19 mouse cellular contexts compared by ENCODE assay signal in the genomic region with DNA sequence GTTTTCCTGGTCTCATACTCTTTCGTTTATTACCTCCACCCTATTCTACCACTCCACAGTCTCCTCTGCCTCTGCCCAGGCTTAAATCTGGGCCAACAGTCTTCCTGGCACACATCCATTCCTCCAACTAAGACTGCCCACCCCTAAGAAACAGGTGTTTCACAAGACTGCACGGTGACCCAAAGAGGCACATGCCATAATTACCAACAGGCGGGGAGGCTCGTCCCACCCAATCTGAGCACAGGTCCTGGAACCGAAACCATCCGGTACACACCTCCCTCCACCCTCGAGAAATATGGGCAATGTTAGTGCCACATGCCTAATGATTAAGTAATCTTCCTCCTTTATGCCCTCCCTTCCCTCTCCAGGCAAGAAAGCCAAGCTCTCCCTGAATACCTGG. TPM values are rescaled to one million over a fixed set of nuclear protein-coding genes. Genes with fewer than 3 reads are reported as not detected.
A peak's percentile ranks its signal among the peaks of the same experiment; 100 is the strongest.
DNase-seq lines count a peak whose midpoint lies in the region; ATAC-seq lines count a peak whose summit lies in the region.
"Had no signal": no experiment of that assay in that cellular context is flagged by ENCODE, and none has a peak within 500 bp of the region (broad histone marks: within the 10 kb centered on the region; RNA-seq: fewer than 3 reads in every experiment).

No protein-coding gene starts in this region.

- H3K4me2 ChIP-seq in lung, embryonic 16.5 days (ENCODE audit: low read depth, low read length): peak overlapping the region; percentile 22; the same call in 1 of the 2 replicates
- H3K4me2 ChIP-seq in forebrain, embryonic 12.5 days: no peak overlapping the region
- H3K4me2 ChIP-seq: heart, embryonic 15.5 days; hindbrain, embryonic 12.5 days; neural tube, embryonic 13.5 days had no signal

- 91% methylated on average over 7 of the region's 7 CpGs for WGBS in heart, embryonic 10.5 days
- 68% methylated on average over 7 of the region's 7 CpGs for whole genome bisulfite sequencing in lung, embryonic 16.5 days
- 90% methylated on average over 7 of the region's 7 CpGs for WGBS in forebrain, embryonic 12.5 days

- H3K4me3 ChIP-seq in heart, embryonic 10.5 days: no peak overlapping the region
- no peak overlapping the region for H3K4me3 ChIP-seq in lung, embryonic 16.5 days (ENCODE audit: low read length)
- no peak overlapping the region for H3K4me3 ChIP-seq in forebrain, embryonic 12.5 days (replicated peaks)
- H3K4me3 ChIP-seq: heart, embryonic 15.5 days; hindbrain, embryonic 12.5 days; neural tube, embryonic 13.5 days had no signal

- no peaks in the 10 kb centered on the region for H3K27me3 ChIP-seq in heart, embryonic 10.5 days (ENCODE audit: insufficient read depth, poor library complexity, severe bottlenecking)
- no peaks in the 10 kb centered on the region for H3K27me3 ChIP-seq in lung, embryonic 16.5 days (ENCODE audit: control insufficient read depth, insufficient read depth, low read depth, low read length)
- no peaks in the 10 kb centered on the region for H3K27me3 ChIP-seq in forebrain, embryonic 12.5 days
- H3K27me3 ChIP-seq: heart, embryonic 15.5 days; hindbrain, embryonic 12.5 days; neural tube, embryonic 13.5 days had no signal

- peak; percentile 82 for ATAC-seq in lung, embryonic 16.5 days (ENCODE audit: low read depth)
- no peak for ATAC-seq in activated CD4-positive, CD25-positive, alpha-beta regulatory T cell, adult 4 months
- no peak for ATAC-seq in forebrain, embryonic 12.5 days (ENCODE audit: low FRiP score)
- ATAC-seq: liver, postnatal 0 days had no signal

- H3K36me3 ChIP-seq in heart, embryonic 10.5 days: no peaks in the 10 kb centered on the region
- no peaks in the 10 kb centered on the region for H3K36me3 ChIP-seq in lung, embryonic 16.5 days (ENCODE audit: control insufficient read depth, insufficient read depth, low read length)
- no peaks in the 10 kb centered on the region for H3K36me3 ChIP-seq in forebrain, embryonic 12.5 days (replicated peaks)
- H3K36me3 ChIP-seq: heart, embryonic 15.5 days; hindbrain, embryonic 12.5 days; neural tube, embryonic 13.5 days had no signal

- H3K4me1 ChIP-seq in heart, embryonic 10.5 days: peaks cover 25% of the 10 kb centered on the region
- H3K4me1 ChIP-seq in lung, embryonic 16.5 days (replicated peaks; ENCODE audit: control insufficient read depth, insufficient read depth, low read length): peaks cover 10% of the 10 kb centered on the region
- H3K4me1 ChIP-seq in forebrain, embryonic 12.5 days: peaks cover 12% of the 10 kb centered on the region

- no peaks in the 10 kb centered on the region for H3K9me3 ChIP-seq in heart, embryonic 10.5 days
- H3K9me3 ChIP-seq in lung, embryonic 16.5 days (ENCODE audit: control insufficient read depth, low read length): no peaks in the 10 kb centered on the region
- H3K9me3 ChIP-seq in forebrain, embryonic 12.5 days: no peaks in the 10 kb centered on the region
- H3K9me3 ChIP-seq: heart, embryonic 15.5 days; hindbrain, embryonic 12.5 days; neural tube, embryonic 13.5 days had no signal

- DNase-seq in heart, embryonic 10.5 days (ENCODE audit: low spot score): no peak
- no peak for DNase-seq in heart, adult 8-10 months (ENCODE audit: low spot score)
- DNase-seq in urinary bladder, postnatal 36 days (ENCODE audit: low spot score in 2 of 2): peak; percentile 27 to 39
- DNase-seq in urinary bladder, postnatal 4 days (ENCODE audit: low spot score in 2 of 2): no peak
- no peak for DNase-seq in cerebellum, adult 11-12 months
- DNase-seq: B cell, adult 2 months; gastrocnemius, postnatal 14 days; liver, postnatal 0 days; midbrain, embryonic 14.5 days; thymus, adult 2 months had no signal

- no peak overlapping the region for H3K9ac ChIP-seq in lung, embryonic 16.5 days (ENCODE audit: low read length)
- H3K9ac ChIP-seq in forebrain, embryonic 12.5 days: no peak overlapping the region
- H3K9ac ChIP-seq: heart, embryonic 15.5 days; hindbrain, embryonic 12.5 days; liver, postnatal 0 days; neural tube, embryonic 13.5 days had no signal

- peak overlapping the region; percentile 75 for H3K27ac ChIP-seq in heart, embryonic 10.5 days
- peak overlapping the region; percentile 75 for H3K27ac ChIP-seq in lung, embryonic 16.5 days (ENCODE audit: low read length)
- no peak overlapping the region for H3K27ac ChIP-seq in forebrain, embryonic 12.5 days
- H3K27ac ChIP-seq: hindbrain, embryonic 12.5 days; neural tube, embryonic 13.5 days had no signal

RNA-seq across cellular contexts. Expression of a gene that starts 7.5 kb away (rescaled TPM):
- not detected in 2 replicates for polyA plus RNA-seq in heart, embryonic 10.5 days (2016; fragmentation: Nextera tagmentation; extraction: Ambion mirVana)
- total RNA-seq in heart, adult 8-10 months (2022): not detected
- polyA plus RNA-seq in lung, embryonic 16.5 days (2015; fragmentation: Nextera tagmentation; extraction: Ambion mirVana): not detected in 2 replicates
- not detected for polyA plus RNA-seq in activated CD4-positive, CD25-positive, alpha-beta regulatory T cell, adult 4 months (2017; shearing (Covaris generic))
- polyA plus RNA-seq in forebrain, embryonic 12.5 days (2016; fragmentation: Nextera tagmentation; extraction: Ambion mirVana): not detected in 2 replicates
- total RNA-seq: ES-E14; gastrocnemius, postnatal 14 days; left cerebral cortex, postnatal 14 days had no signal
- polyA plus RNA-seq: embryonic facial prominence, embryonic 11.5 days; heart, embryonic 15.5 days; hindbrain, embryonic 12.5 days; liver, postnatal 0 days; midbrain, embryonic 14.5 days; neural tube, embryonic 13.5 days; thymus, adult 2 months had no signal

RNA-seq across cellular contexts. Expression of a gene that starts 8.3 kb away (rescaled TPM):
- polyA plus RNA-seq in heart, embryonic 10.5 days (2016; fragmentation: Nextera tagmentation; extraction: Ambion mirVana): 7.9 and 9.5 TPM in 2 replicates
- total RNA-seq in heart, adult 8-10 months (2022): 1 to 10 TPM; 2.1 to 3.5 (median 2.4) TPM
- polyA plus RNA-seq in lung, embryonic 16.5 days (2015; fragmentation: Nextera tagmentation; extraction: Ambion mirVana): 10.9 and 11.9 TPM in 2 replicates
- polyA plus RNA-seq in activated CD4-positive, CD25-positive, alpha-beta regulatory T cell, adult 4 months (2017; shearing (Covaris generic)): 1 to 10 TPM; 2.3 to 2.4 TPM
- polyA plus RNA-seq in forebrain, embryonic 12.5 days (2016; fragmentation: Nextera tagmentation; extraction: Ambion mirVana): 3.2 TPM in 2 replicates

RNA-seq across cellular contexts. Expression of a gene that starts 42.9 kb away (rescaled TPM):
- polyA plus RNA-seq in heart, embryonic 10.5 days (2016; fragmentation: Nextera tagmentation; extraction: Ambion mirVana): 0.68 and 0.72 TPM in 2 replicates
- total RNA-seq in heart, adult 8-10 months (2022): 10 to 100 TPM; 14.7 to 17.5 (median 15.4) TPM
- 8.9 and 13.3 TPM in 2 replicates for polyA plus RNA-seq in lung, embryonic 16.5 days (2015; fragmentation: Nextera tagmentation; extraction: Ambion mirVana)
- not detected for polyA plus RNA-seq in activated CD4-positive, CD25-positive, alpha-beta regulatory T cell, adult 4 months (2017; shearing (Covaris generic))
- polyA plus RNA-seq in forebrain, embryonic 12.5 days (2016; fragmentation: Nextera tagmentation; extraction: Ambion mirVana): 0.22 and 0.46 TPM in 2 replicates
- total RNA-seq: ES-E14; left cerebral cortex, postnatal 14 days had no signal
- polyA plus RNA-seq: embryonic facial prominence, embryonic 11.5 days; hindbrain, embryonic 12.5 days; midbrain, embryonic 14.5 days had no signal

Comparison
In these comparisons a context has a peak if more than half of its experiments do, and no peak if none do; other contexts are left out.
1. DNase-seq: peak in urinary bladder, postnatal 36 days (2 of 2); none in heart, embryonic 10.5 days (single experiment), heart, adult 8-10 months (single experiment), urinary bladder, postnatal 4 days (0 of 2) and cerebellum, adult 11-12 months (single experiment).